Mouse (Mus musculus): ENCODE results near the gene Col4a1.

Col4a1 gene

DNA sequence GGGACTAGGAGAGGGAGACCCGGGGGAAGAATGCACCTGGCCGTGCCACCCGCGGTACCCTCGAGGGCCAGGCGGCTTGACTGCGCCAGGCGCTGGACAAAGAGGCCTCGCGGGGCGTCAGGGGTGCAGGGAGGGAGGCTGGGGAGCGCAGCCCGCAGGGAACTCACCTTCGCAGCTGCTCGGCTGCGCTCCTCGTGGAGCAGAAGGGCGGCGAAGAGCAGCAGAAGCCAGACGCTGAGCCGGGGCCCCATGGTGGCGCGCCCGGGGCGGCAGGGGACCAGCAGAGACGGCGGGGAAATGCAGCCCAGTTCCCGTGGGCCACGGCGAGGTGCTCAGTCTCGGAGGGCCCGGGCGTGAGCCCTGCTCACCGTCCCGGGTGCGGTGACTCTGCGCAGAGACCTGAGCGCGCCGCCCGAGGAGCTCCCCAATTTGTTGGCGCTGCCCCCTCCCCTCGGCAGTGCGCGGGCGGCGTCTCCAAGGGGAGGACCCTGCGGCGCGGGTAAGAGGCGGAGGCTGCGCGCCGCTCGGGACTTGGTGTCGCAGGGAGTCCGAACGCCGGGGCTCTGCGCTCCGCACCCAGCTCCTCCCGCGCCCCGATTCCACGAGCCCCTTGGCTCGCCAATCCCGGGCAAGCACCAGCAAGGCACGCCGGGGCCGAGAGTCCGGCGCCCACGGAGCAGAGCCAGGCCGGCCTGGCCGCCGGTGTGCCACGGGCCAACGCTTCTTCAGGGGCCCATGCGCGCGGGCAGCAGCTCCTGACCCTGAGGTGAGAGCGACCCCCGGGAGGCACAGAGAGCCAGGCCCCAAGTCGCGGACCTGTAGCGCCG is at the start of gene Col4a1, which contains the start of gene Col4a2:
Gene Col4a1, minus strand, starts transcription at position 478 of the 827 bp plus-strand sequence.
Gene Col4a2, plus strand, starts transcription at position 457 of the 827 bp plus-strand sequence.
- no peak for ATAC-seq (ENCODE audit: insufficient number of reproducible peaks, low FRiP score, low TSS enrichment)

DNA sequence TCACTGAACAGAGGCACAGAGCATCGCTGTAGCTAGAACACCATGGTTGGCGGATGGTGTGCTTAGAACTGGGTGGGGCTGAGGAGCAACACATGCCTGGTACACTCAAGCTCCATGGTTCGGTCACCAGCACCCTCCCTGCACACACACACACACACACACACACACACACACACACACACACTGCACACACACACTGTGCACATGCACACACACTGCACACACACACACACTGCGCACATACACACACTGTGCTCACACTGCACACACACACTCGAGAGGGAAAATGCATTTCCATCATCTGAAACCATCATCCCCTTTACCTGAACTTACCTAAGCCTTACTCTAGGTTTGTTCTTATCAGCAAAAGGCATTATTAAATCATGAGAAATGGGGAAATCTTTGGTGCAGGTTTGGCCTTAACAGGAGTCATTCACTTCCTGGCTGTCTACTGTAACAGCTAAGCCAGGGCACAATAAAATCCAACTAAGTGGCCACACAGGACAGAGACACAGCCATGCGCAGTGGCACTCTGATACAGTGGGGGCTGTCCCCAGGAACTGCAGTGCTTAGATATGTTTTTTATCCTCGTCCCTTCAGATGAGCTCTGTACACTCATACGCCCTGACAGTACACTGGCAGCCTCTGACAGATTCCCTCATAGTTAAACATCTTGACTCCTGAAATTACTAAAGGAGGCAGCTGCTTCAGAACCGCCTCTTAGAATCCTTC is 49.1 kb upstream of the Col4a1 start:
- ATAC-seq (ENCODE audit: insufficient number of reproducible peaks, low FRiP score, low TSS enrichment) = no peak

- ATAC-seq (ENCODE audit: insufficient number of reproducible peaks, low FRiP score, low TSS enrichment) = no peak
Observed at GRCm38 (mm10) chr8:11359846-11360245, 47.2 kb upstream of the Col4a1 start.

- no peak for ATAC-seq (ENCODE audit: insufficient number of reproducible peaks, low FRiP score, low TSS enrichment)
Observed at GRCm38 (mm10) chr8:11357921-11358436, 45.4 kb upstream of the Col4a1 start.

DNA sequence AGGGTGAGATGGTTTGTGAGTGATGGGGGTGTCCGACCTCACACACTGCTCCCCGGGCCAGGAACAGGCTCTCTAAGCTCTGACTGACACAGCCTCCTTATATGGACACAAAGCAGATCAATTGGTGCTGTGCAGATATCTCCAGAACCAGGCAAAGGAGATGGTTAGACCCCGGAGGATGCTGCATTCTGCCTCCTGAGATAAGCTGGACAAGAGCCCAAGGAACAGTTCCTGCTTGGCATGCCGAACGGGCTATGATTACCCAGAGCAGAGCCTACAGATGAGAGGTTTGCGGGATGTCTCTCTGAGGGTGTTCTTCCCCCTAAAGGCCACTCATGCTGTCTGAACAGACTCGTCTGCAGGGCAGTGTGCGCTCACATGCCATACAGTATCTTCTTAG is 44.1 kb upstream of the Col4a1 start:
- no peak for ATAC-seq (ENCODE audit: insufficient number of reproducible peaks, low FRiP score, low TSS enrichment)

DNA sequence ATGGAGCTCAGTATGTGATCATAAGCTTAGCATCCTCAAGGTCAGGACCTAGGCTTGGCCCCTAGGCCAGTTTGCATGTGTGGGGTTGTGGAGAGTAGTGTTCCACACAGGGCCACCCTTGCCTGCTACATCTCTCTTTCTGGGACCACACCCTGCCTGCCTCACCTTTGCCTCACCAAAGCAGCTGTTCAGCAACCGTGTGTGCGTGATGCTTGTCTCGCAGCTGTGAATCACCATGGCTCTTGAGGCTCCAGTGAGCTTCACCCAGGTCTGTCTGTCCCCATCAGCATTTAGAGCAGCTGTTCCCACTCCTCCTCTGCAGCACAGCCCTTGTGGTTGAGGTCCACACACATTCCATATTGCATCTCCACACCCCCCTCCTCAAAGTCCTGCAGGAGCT is 43.3 kb upstream of the Col4a1 start:
- ATAC-seq (ENCODE audit: insufficient number of reproducible peaks, low FRiP score, low TSS enrichment) = no peak

- ATAC-seq (ENCODE audit: insufficient number of reproducible peaks, low FRiP score, low TSS enrichment) = no peak
Observed at GRCm38 (mm10) chr8:11354800-11355451, 42.3 kb upstream of the Col4a1 start.

- no peak for ATAC-seq (ENCODE audit: insufficient number of reproducible peaks, low FRiP score, low TSS enrichment)
Observed at GRCm38 (mm10) chr8:11352514-11352913, 39.9 kb upstream of the Col4a1 start.

DNA sequence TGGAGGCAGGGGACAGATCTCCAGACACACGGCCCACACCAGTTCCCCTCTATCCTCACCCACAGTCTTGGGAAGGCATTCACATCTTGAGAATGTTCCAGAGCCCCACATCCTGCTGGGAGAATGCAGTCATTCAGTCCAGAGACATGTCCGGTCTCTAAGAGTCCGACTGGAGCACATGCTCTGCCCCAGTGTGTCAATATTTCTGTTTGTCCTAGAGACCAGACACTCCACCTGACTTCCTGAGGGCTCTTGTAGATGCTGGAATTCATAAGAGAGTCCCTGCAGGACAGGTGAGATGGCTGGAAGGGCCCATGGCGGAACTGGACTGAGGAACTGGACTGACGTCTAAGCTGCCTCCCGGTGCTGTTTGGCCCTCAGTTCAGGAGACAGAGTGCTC is 38.7 kb upstream of the Col4a1 start:
- no peak for ATAC-seq (ENCODE audit: insufficient number of reproducible peaks, low FRiP score, low TSS enrichment)

DNA sequence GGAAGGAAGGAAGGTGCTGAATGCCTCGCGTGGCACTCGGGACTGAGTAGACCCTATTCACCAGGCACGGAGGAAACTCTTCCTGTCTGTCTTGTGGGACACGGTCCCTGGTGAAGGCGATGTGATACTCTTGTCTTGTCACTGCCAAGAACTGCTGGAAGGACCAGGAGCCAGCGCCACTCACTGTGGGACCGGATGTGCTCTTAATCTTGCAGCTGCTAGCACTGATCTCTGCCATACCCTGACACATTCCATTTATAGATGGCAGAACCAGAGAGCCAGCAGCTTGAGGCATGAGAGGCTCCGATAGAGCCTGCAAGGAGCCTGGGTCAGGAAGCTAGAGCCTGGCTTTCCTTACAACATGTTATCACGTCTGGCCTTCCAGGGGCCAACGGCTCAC is 36.0 kb upstream of the Col4a1 start:
- ATAC-seq (ENCODE audit: insufficient number of reproducible peaks, low FRiP score, low TSS enrichment) = no peak

- ATAC-seq (ENCODE audit: insufficient number of reproducible peaks, low FRiP score, low TSS enrichment) = no peak
Observed at GRCm38 (mm10) chr8:11347699-11348098, 35.1 kb upstream of the Col4a1 start.

DNA sequence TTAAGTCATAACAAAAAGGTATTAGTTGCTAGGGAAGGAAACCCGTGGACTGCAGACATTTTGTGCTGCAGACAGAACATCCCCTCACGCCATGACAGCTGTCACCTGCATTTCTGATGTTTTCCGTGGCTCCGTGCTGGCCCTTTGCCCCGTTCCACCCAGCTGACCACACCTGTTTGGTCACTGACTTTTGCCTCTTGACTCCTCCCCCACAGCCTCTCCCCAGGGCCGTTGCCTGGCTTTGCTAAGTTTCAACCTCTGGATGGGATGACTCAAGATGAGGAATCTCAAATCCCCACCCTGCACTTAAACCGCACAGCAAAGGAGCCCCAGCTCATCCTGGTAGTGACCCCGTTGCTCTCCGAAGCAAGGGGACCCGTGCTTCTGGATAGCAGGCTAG is 33.6 kb upstream of the Col4a1 start:
- ATAC-seq (ENCODE audit: insufficient number of reproducible peaks, low FRiP score, low TSS enrichment) = no peak

DNA sequence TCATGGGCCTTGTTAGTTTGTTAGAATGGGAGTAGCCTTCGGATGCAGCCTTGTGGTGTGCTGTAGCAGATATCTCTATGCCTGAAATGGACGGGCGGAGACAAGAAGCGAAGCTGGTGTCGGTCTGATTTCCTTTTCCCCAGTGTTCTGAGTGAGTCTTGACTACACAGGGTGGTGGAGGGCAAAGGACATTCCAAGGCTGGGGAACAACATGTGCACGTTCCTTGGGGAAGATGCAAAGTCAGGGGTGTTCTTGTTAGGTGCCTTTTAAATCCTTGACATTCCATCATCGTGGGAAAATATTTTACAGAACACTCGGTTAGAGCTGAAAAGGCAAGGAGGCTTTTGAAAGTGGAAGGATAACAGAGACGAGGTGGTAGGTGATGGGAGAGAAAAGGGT is 31.8 kb upstream of the Col4a1 start:
- no peak for ATAC-seq (ENCODE audit: insufficient number of reproducible peaks, low FRiP score, low TSS enrichment)

- no peak for ATAC-seq (ENCODE audit: insufficient number of reproducible peaks, low FRiP score, low TSS enrichment)
Observed at GRCm38 (mm10) chr8:11341111-11341566, 28.5 kb upstream of the Col4a1 start.

- no peak for ATAC-seq (ENCODE audit: insufficient number of reproducible peaks, low FRiP score, low TSS enrichment)
Observed at GRCm38 (mm10) chr8:11340310-11341110, 27.9 kb upstream of the Col4a1 start.

- no peak for ATAC-seq (ENCODE audit: insufficient number of reproducible peaks, low FRiP score, low TSS enrichment)
Observed at GRCm38 (mm10) chr8:11338507-11338906, 25.9 kb upstream of the Col4a1 start.

DNA sequence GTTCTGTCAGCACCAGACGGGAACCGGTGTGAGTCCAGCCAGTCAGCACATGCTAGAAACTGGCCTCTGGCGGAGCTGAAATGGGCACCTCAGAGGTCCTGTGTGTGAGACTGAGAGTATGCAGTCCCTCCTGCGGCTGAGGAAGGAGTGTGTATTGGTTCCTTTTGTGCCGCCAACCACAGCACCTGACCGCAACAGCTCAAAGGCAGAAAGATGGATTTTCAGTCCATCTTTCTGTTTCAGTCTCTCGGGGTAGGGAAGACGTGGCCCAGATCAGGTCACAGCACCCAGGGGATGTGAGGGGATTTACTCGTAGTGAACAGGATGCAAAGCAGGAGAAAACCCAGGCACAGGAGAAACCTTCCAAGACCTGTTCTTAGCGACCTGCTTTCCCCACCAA is 25.0 kb upstream of the Col4a1 start:
- ATAC-seq (ENCODE audit: insufficient number of reproducible peaks, low FRiP score, low TSS enrichment) = no peak

- no peak for ATAC-seq (ENCODE audit: insufficient number of reproducible peaks, low FRiP score, low TSS enrichment)
Observed at GRCm38 (mm10) chr8:11336346-11336745, 23.7 kb upstream of the Col4a1 start.

- ATAC-seq (ENCODE audit: insufficient number of reproducible peaks, low FRiP score, low TSS enrichment) = no peak
Observed at GRCm38 (mm10) chr8:11335238-11335637, 22.6 kb upstream of the Col4a1 start.

- ATAC-seq (ENCODE audit: insufficient number of reproducible peaks, low FRiP score, low TSS enrichment) = no peak
Observed at GRCm38 (mm10) chr8:11334493-11334892, 21.9 kb upstream of the Col4a1 start.

Measured in cerebellum, adult (tissue).